Mouse (Mus musculus) cerebellum, adult 11 months (tissue): ENCODE results near the gene Srp14.

Experiments used
- DNase-seq: peaks from one replicate; pipeline ENCODE4 v3.0.0; 2022

The Srp14 gene

DNA sequence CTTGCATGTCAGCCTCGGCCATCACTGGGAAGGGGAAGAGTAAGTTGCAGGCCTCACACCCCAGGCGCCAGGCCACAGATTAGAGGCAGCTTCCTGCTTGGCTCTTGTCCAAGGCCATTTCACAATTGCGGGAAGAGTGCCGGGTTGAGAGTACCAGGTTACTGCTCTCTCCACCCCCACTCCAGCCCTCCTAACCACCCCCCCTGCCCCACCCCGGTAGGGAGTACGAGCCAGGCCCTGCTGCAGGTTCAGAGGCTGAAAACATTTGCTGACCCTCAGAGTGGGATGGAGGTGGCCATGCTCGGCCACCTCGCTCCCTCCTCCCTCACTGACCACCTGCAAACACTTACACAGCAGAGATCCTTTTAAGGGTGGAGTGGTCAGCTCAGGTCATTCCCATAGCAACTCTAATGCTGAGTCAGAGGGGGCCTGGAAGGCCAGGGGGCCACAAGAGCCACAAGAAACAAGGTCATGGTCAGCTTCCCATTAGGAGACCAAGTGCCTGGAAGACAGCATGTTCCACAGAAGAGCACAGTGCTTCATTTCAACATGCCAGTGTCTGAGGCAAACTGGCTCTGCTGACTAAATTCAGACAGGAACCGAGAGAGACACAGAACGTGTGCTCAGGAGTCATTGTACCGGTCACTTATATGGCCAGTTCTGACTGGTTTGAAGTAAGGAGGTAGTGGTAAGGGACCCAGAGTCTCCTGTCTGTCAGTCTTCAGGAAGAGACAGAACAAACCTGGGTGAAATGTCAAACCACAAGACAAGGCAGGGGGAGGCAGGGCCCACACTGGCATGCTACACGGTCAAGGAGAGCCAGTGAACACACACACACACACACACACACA is 11.0 kb upstream of the Srp14 start:
- DNase-seq: no peak

GRCm38 (mm10) chr2:118487806-118488205 is 8.3 kb upstream of the Srp14 start:
- no peak for DNase-seq

GRCm38 (mm10) chr2:118486933-118487332 is 7.4 kb upstream of the Srp14 start:
- DNase-seq: peak; percentile 70

GRCm38 (mm10) chr2:118485415-118485814 is 5.9 kb upstream of the Srp14 start:
- no peak for DNase-seq

GRCm38 (mm10) chr2:118484386-118484898 is 4.9 kb upstream of the Srp14 start:
- no peak for DNase-seq

DNA sequence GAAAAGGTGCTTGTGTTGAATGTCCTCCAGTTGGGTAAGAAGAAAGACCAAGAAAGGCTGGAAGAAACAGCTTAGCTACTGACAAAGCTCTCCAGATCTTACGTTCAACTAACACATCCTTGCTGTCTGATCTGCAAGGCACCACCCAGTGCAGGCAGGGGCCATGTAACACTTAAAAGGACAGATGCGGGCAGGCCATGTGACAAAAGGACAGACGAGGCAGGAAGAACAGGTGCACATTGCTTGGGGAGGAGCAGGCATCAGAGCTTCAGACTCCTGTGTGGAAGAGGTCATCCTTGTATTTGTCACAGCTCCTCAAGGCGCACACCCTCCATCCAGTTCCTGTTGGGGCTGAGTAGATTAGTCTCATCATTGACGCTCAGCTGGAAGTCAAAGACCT is 3.5 kb upstream of the Srp14 start:
- no peak for DNase-seq

DNA sequence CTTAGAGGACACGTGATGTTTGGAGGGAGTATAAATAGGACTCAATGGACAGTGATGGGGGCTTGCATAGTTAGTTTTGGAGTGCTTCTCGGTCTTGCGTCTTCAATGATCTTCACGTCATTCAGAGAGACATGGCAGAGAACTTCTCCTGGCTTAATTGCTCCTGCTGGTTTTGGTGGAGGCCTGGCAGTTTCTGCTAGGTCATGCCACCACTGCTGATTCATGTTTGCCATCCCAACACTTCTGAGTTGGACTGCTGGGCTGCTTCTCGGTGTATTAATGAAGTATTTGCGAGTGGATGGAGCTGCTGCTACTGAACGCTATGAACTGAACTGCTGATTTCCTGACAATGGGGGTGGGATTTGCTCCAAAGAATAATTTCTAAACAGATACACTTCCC is 1.4 kb upstream of the Srp14 start:
- DNase-seq: no peak

- DNase-seq: no peak
Observed at GRCm38 (mm10) chr2:118478833-118479549, 520 bp downstream of the Srp14 start.

DNA sequence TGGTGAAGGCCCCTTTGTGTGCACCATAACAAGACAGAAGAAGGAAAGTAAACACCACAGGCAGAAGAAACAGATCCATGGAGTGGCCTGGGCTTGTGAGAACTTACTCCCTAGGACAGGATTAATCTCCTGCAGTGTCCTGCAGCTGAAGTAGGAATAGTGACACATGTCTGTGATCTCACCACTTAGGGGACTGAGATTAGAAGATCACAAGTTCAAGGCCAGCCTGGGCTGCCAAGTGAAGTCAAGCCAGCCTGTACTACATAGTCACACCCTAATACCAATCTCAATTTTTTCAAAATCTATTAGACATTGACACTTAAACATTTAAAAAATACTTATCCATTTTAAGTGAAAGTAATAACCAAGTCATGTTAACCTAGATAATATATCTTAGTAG is 11.2 kb downstream of the Srp14 start:
- DNase-seq: no peak

- DNase-seq: no peak
Observed at GRCm38 (mm10) chr2:118466601-118467000, 12.9 kb downstream of the Srp14 start.

- DNase-seq: no peak
Observed at GRCm38 (mm10) chr2:118465894-118466293, 13.6 kb downstream of the Srp14 start.

DNA sequence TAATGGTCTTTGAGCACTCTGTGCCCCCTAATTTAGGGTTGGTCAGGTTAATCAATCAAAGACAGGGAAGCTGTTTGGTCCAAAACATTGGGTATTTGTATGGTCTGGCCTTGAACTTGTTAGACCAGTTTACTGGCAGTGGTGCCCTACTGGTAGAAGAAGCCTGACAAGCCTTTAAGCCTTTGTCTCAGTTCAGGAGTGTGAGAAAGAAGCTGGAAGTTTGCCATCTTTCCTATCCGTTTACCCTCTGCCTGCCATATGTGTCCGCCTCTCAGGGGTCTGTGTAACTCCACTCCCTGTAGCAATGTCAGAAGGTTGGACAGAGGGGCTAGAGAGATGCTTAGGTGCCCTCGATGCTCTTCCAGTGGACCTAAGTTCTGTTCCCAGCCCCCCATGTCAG is 15.1 kb downstream of the Srp14 start:
- DNase-seq: no peak

- no peak for DNase-seq
Observed at GRCm38 (mm10) chr2:118463480-118463879, 16.0 kb downstream of the Srp14 start.

- DNase-seq: no peak
Observed at GRCm38 (mm10) chr2:118461480-118462165, 17.9 kb downstream of the Srp14 start.

DNA sequence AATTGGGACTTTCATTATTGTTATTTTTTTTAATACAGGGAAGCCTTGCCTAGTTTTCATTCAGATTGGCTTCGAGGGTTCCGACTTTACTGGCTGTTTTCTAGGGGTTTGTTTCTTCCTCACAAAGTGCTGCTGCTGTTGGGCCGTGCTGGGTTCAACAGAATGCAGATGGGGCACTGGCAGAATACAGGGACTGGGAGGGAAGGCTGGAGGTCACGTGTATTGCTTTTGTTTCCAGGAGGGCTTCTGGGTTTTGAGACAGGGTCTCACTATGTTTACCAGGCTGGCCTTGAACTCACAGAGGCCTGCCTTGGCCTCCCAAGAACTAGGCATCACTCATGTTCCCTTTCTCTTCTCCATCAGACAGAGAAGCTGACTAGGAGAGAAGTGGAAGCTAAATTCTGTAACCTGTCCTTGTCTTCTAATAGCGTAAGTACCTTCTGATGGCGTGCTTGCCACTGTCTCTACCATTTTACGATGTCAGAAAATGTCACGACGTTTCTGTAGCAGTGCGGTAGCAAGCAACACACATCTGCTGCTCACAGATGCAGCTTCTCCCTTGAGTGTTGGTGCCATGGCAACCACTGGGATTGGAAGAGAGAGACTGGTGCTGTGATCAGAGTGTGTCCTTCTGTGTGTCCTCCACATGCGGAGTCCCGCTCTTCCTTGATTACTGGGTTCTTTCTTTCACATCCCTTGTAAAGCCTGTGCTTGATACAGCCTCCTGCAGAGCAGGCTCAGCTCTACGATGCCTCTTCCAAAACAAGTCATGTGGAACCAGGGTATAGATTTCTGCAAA is 21.8 kb downstream of the Srp14 start:
- no peak for DNase-seq

GRCm38 (mm10) chr2:118457029-118457428 is 22.5 kb downstream of the Srp14 start:
- no peak for DNase-seq

GRCm38 (mm10) chr2:118451056-118451455 is 28.5 kb downstream of the Srp14 start:
- no peak for DNase-seq

DNA sequence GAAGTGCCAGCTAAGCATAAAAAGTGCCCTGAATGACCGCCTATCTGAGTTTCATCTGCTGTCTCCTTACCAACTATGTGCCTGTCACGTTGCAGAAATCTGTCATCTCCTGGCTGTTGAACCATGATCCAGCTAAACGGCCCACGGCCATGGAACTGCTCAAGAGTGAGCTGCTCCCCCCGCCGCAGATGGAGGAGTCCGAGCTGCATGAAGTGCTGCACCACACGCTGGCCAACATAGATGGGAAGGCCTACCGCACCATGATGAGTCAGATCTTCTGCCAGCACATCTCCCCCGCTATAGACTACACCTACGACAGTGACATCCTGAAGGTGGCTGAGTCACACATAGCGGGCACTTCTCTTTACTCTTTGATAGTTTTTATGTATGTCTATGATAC is 31.3 kb downstream of the Srp14 start:
- DNase-seq: no peak

DNA sequence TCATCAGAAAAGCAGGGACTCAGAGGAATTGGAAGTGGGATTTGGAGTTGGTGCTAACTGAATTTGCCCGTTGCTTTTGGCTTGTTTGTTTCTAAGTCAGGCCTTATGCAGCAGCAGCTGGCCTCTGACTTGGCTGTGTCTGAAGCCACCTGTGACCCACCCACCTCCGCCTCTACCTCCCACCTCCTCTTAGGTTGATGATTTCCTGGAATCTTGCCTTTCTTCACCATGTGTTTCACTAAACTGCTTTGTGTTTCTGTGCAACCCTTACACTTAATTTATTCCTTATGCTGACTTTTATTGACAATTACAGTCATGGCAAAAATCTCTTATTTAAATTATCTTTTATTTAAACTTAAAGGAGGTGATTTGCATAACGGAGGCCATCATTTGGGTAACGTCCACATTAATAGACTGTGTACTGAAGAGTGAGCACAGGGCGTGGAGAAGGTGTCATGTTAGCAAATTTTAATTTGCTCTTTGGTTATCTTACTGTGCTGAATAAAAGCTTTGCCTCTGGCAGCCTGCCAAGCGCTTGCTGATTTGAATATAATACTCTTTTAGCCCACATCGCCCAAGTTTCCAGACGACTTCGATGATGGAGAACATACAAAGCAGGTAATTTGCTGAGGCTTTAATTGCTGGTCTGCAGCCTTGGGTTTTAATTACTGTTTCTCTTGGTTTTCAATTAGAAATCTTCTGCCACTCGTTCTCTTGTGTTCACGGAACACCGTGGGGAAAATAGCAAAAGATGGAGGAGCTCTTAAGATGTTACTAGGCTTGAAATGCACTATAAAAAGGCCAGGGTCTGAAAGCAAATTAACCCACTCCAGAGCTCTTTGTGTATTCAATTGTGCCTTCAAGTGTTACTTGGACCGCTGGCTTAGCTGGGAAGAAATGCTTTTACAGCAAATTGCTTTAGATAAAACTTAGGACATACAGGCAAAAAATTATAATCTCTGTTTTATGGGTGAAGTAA is 33.5 kb downstream of the Srp14 start:
- no peak for DNase-seq

- no peak for DNase-seq
Observed at GRCm38 (mm10) chr2:118442723-118443122, 36.8 kb downstream of the Srp14 start.

DNA sequence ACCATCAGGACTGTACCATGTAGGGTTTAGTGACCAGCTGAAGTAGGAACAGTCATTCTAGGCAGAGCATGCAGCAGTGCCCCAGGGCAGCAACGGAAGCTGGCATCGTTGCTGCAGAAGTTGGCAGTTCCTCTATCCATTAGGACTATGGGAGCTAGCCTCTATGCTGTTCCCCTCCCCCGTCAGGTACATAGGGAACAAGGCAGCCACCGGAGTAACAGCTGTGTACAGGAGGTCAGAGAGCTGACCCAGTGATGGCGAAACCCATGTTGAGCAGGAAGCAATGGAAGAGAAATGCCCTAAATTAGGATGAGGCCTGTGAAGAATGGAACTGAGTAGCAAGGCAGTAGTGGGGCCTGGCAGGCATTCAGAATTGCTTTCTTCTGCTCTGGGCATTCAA is 37.3 kb downstream of the Srp14 start:
- DNase-seq: no peak
